Mouse (Mus musculus) gonadal fat pad, adult 2 months (tissue): ENCODE measurements around the gene Olfr703. TPM values are rescaled to one million over a fixed set of nuclear protein-coding genes. Genes with fewer than 3 reads are reported as not detected.

Source experiments
- DNase-seq: peaks from one replicate; pipeline ENCODE4 v3.0.0-alpha.2; 2012; ENCODE audit warnings: low read depth
- polyA plus RNA-seq: library from polyadenylated mRNA; depleted of rRNA; stranded (reverse); fragments of >200 nt; gene quantifications from 2 replicates; pipeline ENCODE4 v1.2.3, GENCODE M21; 2012; rRNA removed

Gene Olfr703
- polyA plus RNA-seq = not detected in 2 replicates

DNA sequence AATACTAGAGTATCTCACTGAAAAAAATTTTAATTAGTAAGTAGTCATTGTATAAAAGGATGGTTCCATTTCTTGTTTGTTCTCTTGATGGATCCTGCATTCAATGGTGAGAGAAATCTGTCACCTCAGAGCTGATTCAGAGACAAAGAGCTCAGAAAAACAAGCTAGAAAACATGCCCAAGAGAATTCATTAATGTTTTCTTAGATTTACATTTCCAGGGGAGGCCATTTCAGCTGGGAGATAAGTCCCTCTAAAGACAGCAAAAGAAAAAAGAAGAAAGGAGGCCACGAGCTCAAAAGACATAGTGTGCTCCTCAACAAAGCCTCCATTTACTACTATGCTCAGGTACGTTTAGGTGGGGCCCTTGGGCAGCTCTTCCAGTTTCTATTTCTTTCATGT is at the start of gene Olfr703:
Gene Olfr703, plus strand, starts transcription at position 301 of the 400 bp plus-strand sequence.
- DNase-seq = no peak

DNA sequence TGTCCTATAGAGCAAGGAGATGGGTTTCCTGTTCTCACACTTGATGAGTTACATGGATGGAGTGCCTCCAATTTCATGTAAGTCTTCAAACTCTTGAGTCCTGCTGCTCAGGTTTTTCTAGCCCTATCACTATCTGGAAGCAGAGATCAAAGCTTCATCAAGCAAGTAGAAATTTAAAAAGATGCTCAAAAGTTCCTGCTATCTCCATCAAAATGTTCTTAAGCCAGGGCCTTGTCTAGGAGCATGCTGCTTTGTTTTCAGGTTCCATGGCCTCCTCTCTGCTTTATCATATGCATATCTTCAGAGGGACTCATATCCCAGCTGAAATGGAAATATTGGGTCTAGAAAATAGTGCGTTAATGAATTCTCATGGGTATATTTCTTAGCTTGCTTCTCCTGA is 34.4 kb upstream of the Olfr703 start, which contains the start of gene Olfr700:
Gene Olfr700, minus strand, starts transcription at position 101 of the 400 bp plus-strand sequence.
- no peak for DNase-seq

DNA sequence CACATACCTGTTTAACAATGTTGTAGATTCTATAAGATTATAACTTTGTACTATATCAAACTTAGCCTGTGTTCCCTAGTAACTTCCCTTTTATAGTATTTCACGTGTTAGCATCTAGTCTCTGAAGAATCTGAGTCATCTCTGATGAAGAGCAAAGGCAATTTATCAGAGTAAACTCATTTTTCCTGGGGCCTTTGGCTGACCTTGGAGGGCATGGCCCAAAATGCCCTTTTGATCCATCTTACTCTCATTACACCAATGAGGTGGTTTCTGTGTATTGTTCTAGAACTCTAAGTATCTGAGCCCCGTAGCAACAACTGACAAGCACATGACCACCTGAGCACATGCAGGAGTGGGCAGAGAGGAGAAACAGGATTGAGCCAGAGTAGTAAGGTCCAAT is 29.3 kb upstream of the Olfr703 start, which contains the start of gene Olfr701:
Gene Olfr701, plus strand, starts transcription at position 301 of the 400 bp plus-strand sequence.
- no peak for DNase-seq

DNA sequence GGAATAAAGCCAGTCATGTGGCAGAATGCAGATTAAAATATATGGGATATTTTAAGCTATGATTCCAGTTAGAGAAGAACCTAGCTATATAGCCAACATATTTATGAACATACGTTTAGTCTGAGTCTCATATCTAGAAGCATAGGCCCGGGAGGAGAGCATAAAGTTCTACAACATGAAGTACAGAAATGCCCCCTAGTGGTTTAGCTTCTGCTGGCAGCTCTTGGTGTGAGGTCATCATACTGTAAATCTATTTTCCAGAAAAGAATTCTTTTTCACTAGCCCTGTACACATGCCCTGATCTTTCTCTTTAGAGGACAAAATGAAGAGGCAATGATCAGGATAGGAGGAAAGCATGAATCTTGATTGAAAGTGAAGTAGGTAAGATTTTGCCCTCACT is 27.4 kb upstream of the Olfr703 start:
- no peak for DNase-seq

DNA sequence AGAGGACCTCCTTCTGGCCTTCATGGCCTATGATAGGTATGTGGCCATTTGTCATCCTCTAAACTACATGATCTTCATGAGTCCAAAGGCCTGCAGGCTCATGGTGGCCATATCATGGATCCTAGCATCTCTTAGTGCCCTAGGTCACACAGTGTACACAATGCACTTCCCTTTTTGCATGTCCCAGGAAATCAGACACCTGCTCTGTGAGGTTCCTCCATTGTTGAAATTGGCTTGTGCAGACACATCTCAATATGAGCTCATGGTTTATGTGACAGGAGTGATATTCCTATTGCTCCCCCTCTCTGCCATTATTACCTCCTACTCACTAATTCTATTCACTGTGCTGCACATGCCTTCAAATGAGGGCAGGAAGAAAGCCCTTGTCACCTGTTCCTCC is 24.7 kb upstream of the Olfr703 start:
- DNase-seq = no peak

DNA sequence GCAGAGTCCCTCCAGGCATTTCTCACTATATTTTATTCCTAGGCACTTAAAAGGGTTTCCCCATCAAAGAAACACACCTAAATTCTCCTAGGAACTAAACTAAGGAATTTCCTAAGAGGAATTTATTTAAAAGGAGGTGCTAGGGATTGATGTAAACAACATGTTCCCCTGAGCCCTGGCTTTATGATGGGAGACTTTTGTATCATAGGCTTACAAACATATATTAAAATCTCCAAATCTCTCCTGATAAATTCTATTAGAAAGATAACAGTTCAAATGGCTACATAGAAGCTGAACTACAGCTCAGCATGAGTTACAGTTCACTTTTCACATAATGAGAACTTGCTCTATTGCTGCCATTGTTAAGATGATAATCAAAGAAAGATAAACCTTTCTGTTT is 9.4 kb upstream of the Olfr703 start, which contains the start of gene Olfr702:
Gene Olfr702, minus strand, starts transcription at position 101 of the 400 bp plus-strand sequence.
- no peak for DNase-seq

DNA sequence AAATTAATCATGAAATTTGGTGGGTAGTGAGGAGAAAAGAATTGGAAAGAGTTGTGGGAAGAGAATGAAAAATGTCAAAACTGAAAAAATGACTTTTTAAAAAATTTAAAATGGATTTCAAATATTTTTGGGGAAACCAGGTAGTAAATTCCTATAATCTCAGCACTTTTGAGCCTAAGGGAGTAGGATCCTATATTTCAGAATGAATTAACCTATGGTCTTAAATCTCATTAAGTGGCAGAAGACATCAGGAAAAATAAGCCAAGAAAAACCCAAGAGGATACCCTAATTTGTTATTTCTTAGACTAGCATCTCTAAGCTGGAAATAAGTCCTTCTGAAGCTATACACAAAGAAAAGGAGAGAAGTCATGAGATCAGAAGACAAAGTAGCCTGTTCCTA is 19.7 kb downstream of the Olfr703 start, which contains the start of gene Olfr704:
Gene Olfr704, plus strand, starts transcription at position 301 of the 400 bp plus-strand sequence.
- DNase-seq = no peak

DNA sequence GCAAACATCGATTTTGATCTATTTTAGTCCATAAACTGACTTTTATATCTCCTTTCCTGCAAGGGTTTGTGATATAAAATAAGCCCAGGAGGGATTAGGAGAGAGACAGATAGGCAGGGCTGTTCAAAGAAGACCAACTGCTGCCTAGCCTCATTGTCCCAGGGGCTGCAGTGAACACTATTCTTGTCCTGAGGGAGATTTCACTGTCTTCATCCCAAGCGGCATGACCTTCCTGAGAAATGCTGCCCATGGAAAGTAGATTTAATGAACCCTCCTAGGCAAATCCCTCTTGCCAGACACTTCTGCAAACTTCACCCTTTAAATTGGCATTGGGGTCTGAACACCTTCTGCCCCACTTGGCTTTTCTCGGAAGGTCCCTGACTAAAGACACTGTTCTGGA is 33.6 kb downstream of the Olfr703 start, which contains the start of gene Olfr705:
Gene Olfr705, minus strand, starts transcription at position 101 of the 400 bp plus-strand sequence.
- DNase-seq = no peak

DNA sequence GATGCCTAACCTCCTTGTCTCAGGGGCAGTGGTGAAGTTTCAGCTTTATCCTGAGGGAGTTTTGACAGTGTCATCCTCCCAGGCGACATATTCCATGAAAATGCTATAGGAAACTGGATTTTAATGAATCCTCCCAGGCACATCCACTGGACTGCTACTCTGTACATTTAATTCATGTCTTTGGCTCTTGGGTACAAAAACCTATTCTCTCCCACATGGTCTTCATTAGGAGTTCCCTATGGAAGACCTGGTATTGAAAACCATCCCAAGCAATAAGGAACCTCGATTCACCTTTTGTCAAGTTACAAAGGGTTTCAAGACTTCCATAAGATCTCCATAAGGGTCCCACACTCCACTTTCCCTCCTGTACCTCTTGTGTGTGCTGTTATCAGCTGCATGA is 44.9 kb downstream of the Olfr703 start, which contains the start of gene Olfr706:
Gene Olfr706, minus strand, starts transcription at position 101 of the 400 bp plus-strand sequence.
- DNase-seq = no peak

Other genes with a start within 250 kb of the Olfr703 start
- not detected in 2 replicates for gene Olfr693, start 162.8 kb upstream of the Olfr703 start, polyA plus RNA-seq
- gene Olfr694, start 151.5 kb upstream of the Olfr703 start, polyA plus RNA-seq = not detected in 2 replicates
- not detected in 2 replicates for gene Olfr695, start 127.0 kb upstream of the Olfr703 start, polyA plus RNA-seq
- not detected in 2 replicates for gene Olfr697, start 100.9 kb upstream of the Olfr703 start, polyA plus RNA-seq
- not detected in 2 replicates for gene Olfr698, start 88.0 kb upstream of the Olfr703 start, polyA plus RNA-seq
- gene Olfr699, start 50.2 kb upstream of the Olfr703 start, polyA plus RNA-seq = not detected in 2 replicates
- not detected in 2 replicates for gene Olfr700, start 34.5 kb upstream of the Olfr703 start, polyA plus RNA-seq
- gene Olfr701, start 29.2 kb upstream of the Olfr703 start, polyA plus RNA-seq = 0.14 TPM in 1 of 2 replicates, not detected in the other
- not detected in 2 replicates for gene Olfr702, start 9.5 kb upstream of the Olfr703 start, polyA plus RNA-seq
- gene Olfr704, start 19.8 kb downstream of the Olfr703 start, polyA plus RNA-seq = not detected in 2 replicates
- gene Olfr705, start 33.5 kb downstream of the Olfr703 start, polyA plus RNA-seq = not detected in 2 replicates
- not detected in 2 replicates for gene Olfr706, start 44.8 kb downstream of the Olfr703 start, polyA plus RNA-seq
- gene Olfr707, start 57.9 kb downstream of the Olfr703 start, polyA plus RNA-seq = not detected in 2 replicates
- gene Olfr1532-ps1, start 64.6 kb downstream of the Olfr703 start, polyA plus RNA-seq = not detected in 2 replicates
- not detected in 2 replicates for gene Olfr709-ps1, start 88.9 kb downstream of the Olfr703 start, polyA plus RNA-seq
- not detected in 2 replicates for gene Olfr710, start 105.0 kb downstream of the Olfr703 start, polyA plus RNA-seq
- not detected in 2 replicates for gene Olfr6, start 120.6 kb downstream of the Olfr703 start, polyA plus RNA-seq
- not detected in 2 replicates for gene Olfr711, start 132.1 kb downstream of the Olfr703 start, polyA plus RNA-seq
- gene Olfr2, start 162.7 kb downstream of the Olfr703 start, polyA plus RNA-seq = not detected in 2 replicates
- gene Olfr713, start 187.8 kb downstream of the Olfr703 start, polyA plus RNA-seq = not detected in 2 replicates
- not detected in 2 replicates for gene Olfr714, start 227.6 kb downstream of the Olfr703 start, polyA plus RNA-seq
- gene Olfr17, start 249.9 kb downstream of the Olfr703 start, polyA plus RNA-seq = not detected in 2 replicates